Mouse (Mus musculus) urinary bladder, postnatal 25 days (tissue): ENCODE data around the gene Tmem132c.

ENCODE experiments used
- DNase-seq: peaks from one replicate; pipeline ENCODE4 v3.0.0; 2022; ENCODE audit warnings: low spot score

Tmem132c gene

GRCm38 (mm10) chr5:127241136-127241924 lies at the start of gene Tmem132c:
TSS of gene Tmem132c (plus strand) at chr5:127241808.
- peak; percentile 54 for DNase-seq

DNA sequence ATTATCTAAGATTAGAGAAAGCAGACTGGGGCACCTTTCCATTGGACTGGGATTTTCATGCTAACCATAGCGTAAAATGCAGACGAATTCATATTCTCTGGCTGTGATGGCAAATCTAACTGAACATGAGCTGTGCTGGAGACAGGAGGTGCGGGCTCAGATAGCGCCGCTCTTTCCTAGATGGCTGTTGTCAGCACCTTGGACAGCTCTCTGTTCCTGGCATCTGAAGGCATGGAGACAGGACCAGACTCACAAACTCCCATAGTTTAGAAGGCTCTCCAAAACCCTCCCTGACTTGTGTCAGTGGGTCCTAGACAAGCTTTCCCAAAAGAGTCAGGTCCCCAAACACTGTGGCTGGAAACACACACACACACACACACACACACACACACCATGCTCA lies 49.7 kb upstream of the Tmem132c start:
- peak; percentile 13 for DNase-seq

DNA sequence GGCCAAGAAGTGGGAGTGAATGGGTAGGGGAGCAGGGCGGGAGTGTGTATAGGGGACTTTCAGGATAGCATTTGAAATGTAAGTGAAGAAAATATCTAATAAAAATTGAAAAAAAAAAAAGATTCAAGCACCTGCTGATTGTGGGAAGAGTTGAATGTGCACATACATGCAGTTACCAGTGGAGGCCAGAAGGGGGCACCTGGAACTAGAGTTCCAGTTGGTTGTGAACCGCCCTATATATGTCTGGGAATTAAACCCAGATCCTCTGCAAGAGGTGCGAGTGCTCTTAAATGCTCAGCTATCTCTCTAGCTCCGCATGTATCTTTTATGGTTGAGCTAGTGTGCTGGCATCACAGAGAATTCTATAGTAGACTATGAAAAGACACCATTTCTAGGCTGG lies 42.8 kb upstream of the Tmem132c start:
- no peak for DNase-seq

DNA sequence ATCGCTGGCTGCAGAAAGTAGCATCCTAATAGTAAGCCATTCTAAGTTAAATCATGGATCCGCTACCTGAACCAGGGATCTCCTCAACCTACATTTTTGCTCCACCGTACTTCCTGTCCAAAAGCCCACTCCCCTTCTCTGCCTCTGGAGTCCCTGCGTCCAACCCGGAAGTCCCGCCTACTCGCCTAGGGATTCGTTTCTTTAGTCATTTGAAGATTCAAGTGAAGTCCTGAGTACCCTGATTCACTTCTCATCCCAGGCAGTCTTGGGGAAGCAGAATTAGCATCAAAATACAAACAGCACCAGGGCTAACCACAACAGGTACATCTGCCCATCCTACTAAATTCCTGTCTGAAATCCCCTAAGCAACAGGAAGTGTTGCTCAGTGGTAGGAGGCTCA lies 36.7 kb upstream of the Tmem132c start:
- DNase-seq = no peak

DNA sequence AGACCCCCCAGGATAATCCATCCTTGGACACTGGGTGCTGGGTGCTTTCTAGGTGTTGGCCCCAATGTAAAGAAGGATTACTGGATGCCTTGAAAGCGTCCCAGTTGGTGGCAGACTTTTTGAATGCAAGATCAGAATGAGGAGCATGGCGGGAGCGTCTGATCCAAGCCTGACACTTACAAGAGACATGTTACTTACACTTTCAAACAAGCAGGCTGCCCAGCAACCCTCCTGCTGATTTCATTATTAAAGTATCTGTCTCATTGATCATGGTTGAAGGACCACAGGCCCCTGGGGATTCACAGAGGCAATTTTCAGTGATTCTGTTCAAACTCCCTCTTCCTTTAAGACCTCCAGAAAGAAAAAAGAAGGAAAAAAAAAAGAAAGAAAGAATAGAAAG lies 25.2 kb upstream of the Tmem132c start:
- DNase-seq = no peak

DNA sequence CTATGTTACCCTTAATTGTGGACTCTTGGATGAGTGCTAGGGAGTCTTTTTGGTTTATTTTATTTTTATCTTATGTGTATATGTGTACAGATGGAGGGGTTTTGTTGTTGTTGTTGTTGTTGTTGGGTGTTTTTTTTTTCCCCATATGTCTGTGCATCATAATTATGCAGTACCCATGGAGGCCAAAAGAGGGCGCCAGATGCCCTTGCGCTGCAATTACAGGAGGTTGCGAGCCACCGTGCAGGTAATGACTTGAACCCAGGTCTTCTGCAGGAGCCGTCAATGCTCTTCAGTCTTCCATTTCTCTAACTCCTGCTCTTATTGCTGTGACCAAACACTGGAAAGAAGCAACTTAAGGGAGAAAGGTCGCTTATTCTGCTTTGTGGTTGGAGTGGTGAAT lies 23.9 kb upstream of the Tmem132c start:
- no peak for DNase-seq

DNA sequence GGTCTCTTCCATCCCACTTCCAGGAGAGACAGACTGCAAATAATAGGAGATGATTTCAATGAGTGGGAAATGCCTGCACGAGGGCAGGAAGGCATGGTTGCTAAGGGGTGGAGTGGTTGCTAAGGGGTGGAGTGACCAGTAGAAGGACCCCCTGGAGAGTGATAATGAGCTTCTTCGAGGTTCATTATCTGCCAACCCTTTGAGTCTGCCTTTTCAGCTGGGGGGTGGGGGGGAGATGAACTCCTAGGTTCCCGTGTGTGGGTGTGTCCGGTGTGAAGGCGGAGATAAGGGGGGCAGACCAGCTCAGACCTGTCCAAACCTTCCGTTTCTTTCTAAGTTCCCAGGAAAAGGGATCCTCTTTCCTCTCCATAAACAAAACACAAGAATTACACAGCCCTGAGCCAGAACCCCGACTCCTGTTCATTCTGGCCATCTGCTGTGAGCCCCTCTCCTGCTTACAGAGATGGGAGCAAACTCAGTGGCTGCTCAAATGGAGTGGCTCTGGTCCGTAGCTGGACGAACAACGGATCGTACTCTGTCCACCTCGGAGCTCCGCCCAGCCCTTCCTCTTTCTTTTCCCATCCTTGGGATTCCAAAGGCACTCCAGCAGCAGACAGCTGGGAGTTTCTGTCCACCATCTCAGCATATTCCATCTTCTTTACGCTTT lies 13.5 kb upstream of the Tmem132c start:
- no peak for DNase-seq

- no peak for DNase-seq
These were observed 6.9 kb upstream of the Tmem132c start for GRCm38 (mm10) chr5:127234715-127235114.

GRCm38 (mm10) chr5:127235203-127235602 lies 6.4 kb upstream of the Tmem132c start:
- peak; percentile 70 for DNase-seq

DNA sequence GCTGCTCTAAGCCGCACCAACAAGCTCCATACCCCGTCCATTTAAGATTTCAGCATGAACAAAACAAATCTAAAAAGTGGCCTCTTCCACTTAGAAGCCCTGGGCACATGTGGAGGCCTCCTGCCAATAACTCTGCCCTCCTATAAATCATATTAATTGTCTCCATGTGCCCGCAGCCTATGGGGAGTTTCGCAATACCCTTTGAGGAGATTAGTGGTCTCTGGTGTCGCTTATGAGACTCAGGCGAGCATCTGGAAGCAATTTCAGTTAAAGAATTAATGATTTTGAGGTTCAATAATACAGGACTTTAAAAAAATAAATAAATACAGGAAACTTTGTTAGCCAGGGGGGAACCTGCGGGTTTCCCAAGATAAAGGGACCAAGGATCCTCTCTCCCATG lies 1.9 kb upstream of the Tmem132c start:
- no peak for DNase-seq

GRCm38 (mm10) chr5:127240646-127241045 lies 962 bp upstream of the Tmem132c start:
- no peak for DNase-seq

- DNase-seq = no peak
These were observed 536 bp downstream of the Tmem132c start for GRCm38 (mm10) chr5:127241925-127242762.

GRCm38 (mm10) chr5:127242763-127243160 lies 1.2 kb downstream of the Tmem132c start:
- DNase-seq = no peak

- DNase-seq = no peak
These were observed 1.6 kb downstream of the Tmem132c start for GRCm38 (mm10) chr5:127243209-127243608.

GRCm38 (mm10) chr5:127243611-127244010 lies 2.0 kb downstream of the Tmem132c start:
- DNase-seq = no peak

GRCm38 (mm10) chr5:127253263-127253662 lies 11.7 kb downstream of the Tmem132c start:
- no peak for DNase-seq

GRCm38 (mm10) chr5:127256947-127257610 lies 15.5 kb downstream of the Tmem132c start:
- DNase-seq = no peak

DNA sequence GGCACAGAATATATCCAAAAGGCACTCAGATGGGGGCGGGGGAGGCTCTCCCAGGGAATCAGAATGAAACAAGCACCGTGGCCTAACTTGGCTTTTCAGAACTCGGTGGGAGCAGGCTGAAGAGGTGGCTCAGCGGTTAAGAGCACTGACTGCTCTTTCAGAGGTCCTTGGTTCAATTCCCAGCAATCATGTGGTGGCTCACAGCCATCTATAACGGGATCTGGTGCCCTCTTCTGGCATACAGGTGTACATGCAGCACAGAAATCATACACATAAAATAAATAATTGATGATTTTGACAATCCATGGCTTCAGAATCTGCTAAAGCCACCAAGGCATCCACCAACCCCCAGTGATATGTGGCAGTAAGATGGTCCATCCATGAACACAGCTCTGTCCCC lies 20.5 kb downstream of the Tmem132c start:
- no peak for DNase-seq

DNA sequence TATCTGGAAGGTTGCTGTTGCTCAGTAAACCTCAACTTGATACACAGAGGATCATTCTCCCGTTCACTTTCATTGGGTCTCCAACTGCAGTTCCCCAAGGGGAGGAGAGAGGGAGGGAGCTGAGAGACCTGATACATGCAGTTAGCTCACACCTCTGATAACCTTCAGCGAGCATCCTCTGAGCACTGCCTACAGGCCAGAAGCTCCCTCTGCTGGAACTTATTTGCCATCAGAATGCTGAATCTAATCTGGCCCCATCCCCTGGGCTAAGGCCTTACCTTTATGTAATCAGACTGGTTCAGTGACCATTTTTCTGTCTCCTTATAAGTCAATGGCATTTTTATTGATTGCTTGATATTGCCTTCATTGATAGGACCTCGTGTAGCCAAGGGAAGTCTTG lies 29.5 kb downstream of the Tmem132c start:
- no peak for DNase-seq

DNA sequence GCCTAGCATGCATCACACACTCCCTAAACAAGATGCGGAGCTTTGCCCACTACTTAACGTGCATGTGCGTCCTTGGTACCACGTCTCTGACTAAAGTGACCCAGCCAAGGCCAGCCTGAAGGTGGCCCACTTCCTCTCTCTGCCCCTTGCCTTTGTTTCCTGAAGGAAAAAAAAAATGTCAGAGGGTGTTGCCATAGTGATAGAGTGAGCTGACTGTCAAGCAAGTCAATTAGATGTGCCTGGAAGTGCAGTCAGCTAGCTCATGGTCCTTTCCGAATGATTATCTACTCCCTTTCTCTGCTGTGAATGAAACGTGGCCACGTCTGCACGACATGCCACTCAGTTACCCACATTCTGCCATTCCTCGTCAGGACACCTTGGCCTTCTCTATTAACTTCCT lies 37.9 kb downstream of the Tmem132c start:
- DNase-seq = no peak

- DNase-seq = no peak
These were observed 39.6 kb downstream of the Tmem132c start for GRCm38 (mm10) chr5:127281186-127281585.

GRCm38 (mm10) chr5:127282539-127283123 lies 41.0 kb downstream of the Tmem132c start:
- DNase-seq = no peak
